Mouse (Mus musculus): ENCODE results near the gene Rbms1. TPM values are rescaled to one million over a fixed set of nuclear protein-coding genes. Genes with fewer than 3 reads are reported as not detected.

Rbms1 gene
- total and polyA plus RNA-seq, 3 experiments, result 10.1 to 27.4 TPM; not detected in 1

DNA sequence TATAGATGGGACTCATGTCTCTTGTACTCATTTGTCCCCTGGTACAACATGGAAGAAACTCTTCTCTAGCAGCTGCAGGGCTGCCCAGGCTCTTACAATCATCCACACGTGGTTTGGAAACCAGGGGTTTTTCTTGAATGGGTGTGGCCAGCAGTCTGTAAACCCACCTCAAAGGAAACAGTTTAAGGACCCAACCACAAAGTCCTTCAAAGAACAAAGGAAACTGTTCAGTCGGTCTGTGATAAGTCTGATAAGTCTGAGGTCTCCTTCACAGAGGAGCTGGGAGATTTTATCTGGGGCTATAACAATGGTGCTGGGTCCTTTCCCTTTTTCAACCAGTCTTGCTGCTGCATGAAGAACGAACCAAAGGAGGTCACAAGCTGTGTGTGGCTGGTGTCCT is 188.5 kb downstream of the Rbms1 start:
- H3K9me3 ChIP-seq (replicated peaks; ENCODE audit: insufficient read depth, low read length), result no peaks in the 10 kb centered on the region
- H3K27ac ChIP-seq (ENCODE audit: control insufficient read depth, low read depth, low read length), result peak overlapping the region; percentile 61
- DNase-seq (ENCODE audit: low read depth, low spot score), result peak; percentile 81
- no peaks in the 10 kb centered on the region for H3K79me2 ChIP-seq (ENCODE audit: control insufficient read depth, insufficient read depth, low read length, poor library complexity)
- no peaks in the 10 kb centered on the region for H3K27me3 ChIP-seq (ENCODE audit: control insufficient read depth in 1 of 2, insufficient read depth in 2 of 2, low read length in 2 of 2)
- H3K4me3 ChIP-seq (ENCODE audit: control insufficient read depth in 1 of 2, insufficient read depth in 1 of 2, low read depth in 2 of 2, low read length in 2 of 2), result no peak overlapping the region
- H3K36me3 ChIP-seq (ENCODE audit: control insufficient read depth in 1 of 2, insufficient read depth in 2 of 2, low read length in 2 of 2), result peaks cover 0 to 16% of the 10 kb centered on the region in 2 experiments; a peak in 2 of 4 replicates
- peaks cover 9 to 16% of the 10 kb centered on the region in 2 experiments for H3K4me1 ChIP-seq (ENCODE audit: control insufficient read depth in 1 of 2, insufficient read depth in 2 of 2, low read length in 2 of 2)
- peak overlapping the region; percentile 20 for H3K9ac ChIP-seq (ENCODE audit: control insufficient read depth, low read depth, low read length, poor library complexity, severe bottlenecking)
- TF ChIP-seq TBP (IDR thresholded peaks at IDR 0.05; ENCODE audit: low read depth, low read length) (no peak), CHD2 (IDR thresholded peaks at IDR 0.05; ENCODE audit: low read length) (no peak), ZKSCAN1 (IDR thresholded peaks at IDR 0.05; ENCODE audit: low read depth, low read length) (no peak), MXI1 (IDR thresholded peaks at IDR 0.05; ENCODE audit: low read depth, low read length) (peak; percentile 96), KAT2A (conservative IDR thresholded peaks at IDR 0.05; ENCODE audit: low read depth, low read length) (no peak), MEF2A (IDR thresholded peaks at IDR 0.05; ENCODE audit: extremely low read depth, insufficient replicate concordance, low read depth, low read length, poor library complexity, severe bottlenecking) (no peak), ELF1 (IDR thresholded peaks at IDR 0.05; ENCODE audit: low read depth, low read length) (no peak), MAX (IDR thresholded peaks at IDR 0.05; ENCODE audit: low read length) (peak; percentile 77), NELFE (IDR thresholded peaks at IDR 0.05; ENCODE audit: low read depth, low read length) (no peak), CTCF (IDR thresholded peaks at IDR 0.05 in 2 of 3, conservative IDR thresholded peaks at IDR 0.05 in 1 of 3; ENCODE audit: control insufficient read depth in 1 of 3, insufficient read depth in 1 of 3, low read depth in 2 of 3, low read length in 3 of 3, poor library complexity in 1 of 3, severe bottlenecking in 1 of 3) (no peak), MAFK (IDR thresholded peaks at IDR 0.05; ENCODE audit: borderline replicate concordance, low read depth, low read length) (no peak), SIN3A (IDR thresholded peaks at IDR 0.05; ENCODE audit: low read length) (peak; percentile 74), HCFC1 (IDR thresholded peaks at IDR 0.05; ENCODE audit: low read depth, low read length) (no peak), MAZ (IDR thresholded peaks at IDR 0.05; ENCODE audit: low read depth, low read length) (no peak), SMC3 (IDR thresholded peaks at IDR 0.05; ENCODE audit: low read depth, low read length) (no peak), ZC3H11A (IDR thresholded peaks at IDR 0.05; ENCODE audit: low read depth, low read length) (no peak), E2F4 (IDR thresholded peaks at IDR 0.05; ENCODE audit: borderline replicate concordance, low read depth, low read length) (no peak), GATA1 (IDR thresholded peaks at IDR 0.05; ENCODE audit: low read depth, low read length) (peak; percentile 80), POLR2AphosphoS2 (IDR thresholded peaks at IDR 0.05; ENCODE audit: low read length) (no peak), RCOR1 (IDR thresholded peaks at IDR 0.05; ENCODE audit: low read depth, low read length) (0 out of 2 replicates have a peak, but pooled peaks have one; percentile 38), NRF1 (IDR thresholded peaks at IDR 0.05; ENCODE audit: insufficient read depth, low read depth, low read length, poor library complexity, severe bottlenecking) (no peak), RAD21 (IDR thresholded peaks at IDR 0.05; ENCODE audit: low read depth, low read length) (no peak), CHD1 (IDR thresholded peaks at IDR 0.05; ENCODE audit: low read depth, low read length) (no peak), UBTF (IDR thresholded peaks at IDR 0.05; ENCODE audit: borderline replicate concordance, insufficient read depth, low read depth, low read length) (no peak), BHLHE40 (IDR thresholded peaks at IDR 0.05; ENCODE audit: borderline replicate concordance, low read depth, low read length) (no peak), MYB (IDR thresholded peaks at IDR 0.05; ENCODE audit: low read depth, low read length) (no peak), JUND (IDR thresholded peaks at IDR 0.05; ENCODE audit: low read depth, low read length) (no peak), USF1 (IDR thresholded peaks at IDR 0.05; ENCODE audit: low read depth, low read length) (peak; percentile 71), EP300 (IDR thresholded peaks at IDR 0.05; ENCODE audit: low read depth in 1 of 2, low read length in 2 of 2) (peak; percentile 77 to 81), ZNF384 (IDR thresholded peaks at IDR 0.05; ENCODE audit: low read depth, low read length) (no peak), POLR2AphosphoS5 (IDR thresholded peaks at IDR 0.05; ENCODE audit: borderline replicate concordance, low read depth, low read length) (no peak), USF2 (IDR thresholded peaks at IDR 0.05; ENCODE audit: borderline replicate concordance in 1 of 2, insufficient read depth in 1 of 2, low read depth in 1 of 2, low read length in 2 of 2) (no peak), ZMIZ1 (IDR thresholded peaks at IDR 0.05; ENCODE audit: low read depth, low read length) (no peak), ETS1 (IDR thresholded peaks at IDR 0.05; ENCODE audit: low read depth, low read length) (peak; percentile 68), MYC (IDR thresholded peaks at IDR 0.05; ENCODE audit: low read depth, low read length) (peak; percentile 75), TAL1 (IDR thresholded peaks at IDR 0.05; ENCODE audit: low read length) (0 out of 2 replicates have a peak, but pooled peaks have one; percentile 31), GABPA (IDR thresholded peaks at IDR 0.05; ENCODE audit: low read depth, low read length) (no peak), POLR2A (IDR thresholded peaks at IDR 0.05; ENCODE audit: control insufficient read depth in 1 of 2, insufficient read depth in 1 of 2, low read depth in 1 of 2, low read length in 2 of 2, poor library complexity in 1 of 2) (no peak)
